Mouse (Mus musculus) neural tube, postnatal 0 days (tissue): ENCODE measurements around the gene Plppr3. TPM values are rescaled to one million over a fixed set of nuclear protein-coding genes. Genes with fewer than 3 reads are reported as not detected.

Experiments
- microRNA-seq: library from miRNA; unstranded; fragments of <30 nt; microRNA quantifications from one replicate; pipeline ENCODE4, GENCODE M21; 2016
- polyA plus RNA-seq: library from polyadenylated mRNA; unstranded; fragments of >200 nt; fragmentation: Nextera tagmentation; extraction: Ambion mirVana; gene quantifications from 2 replicates; pipeline ENCODE4 v1.2.1, GENCODE M21; 2015

Plppr3 gene
- 253 and 298 TPM in 2 replicates for polyA plus RNA-seq

GRCm38 (mm10) chr10:79874290-79874862 lies at the start of gene Plppr3, which contains the start of gene Prtn3:
Plppr3 (minus strand) TSS chr10:79874634.
Prtn3 (plus strand) TSS chr10:79874476.

GRCm38 (mm10) chr10:79920958-79921535 lies 46.6 kb upstream of the Plppr3 start, which contains the start of gene R3hdm4:
R3hdm4 (minus strand) TSS chr10:79921208.

GRCm38 (mm10) chr10:79916808-79917531 lies 42.5 kb upstream of the Plppr3 start, which contains the start of gene Kiss1r:
Kiss1r (plus strand) TSS chr10:79916971.

GRCm38 (mm10) chr10:79910556-79910955 lies 36.1 kb upstream of the Plppr3 start, which contains the start of gene Gm26602:
Gm26602 (plus strand) TSS chr10:79910856.

GRCm38 (mm10) chr10:79908167-79909091 lies 34.0 kb upstream of the Plppr3 start, which contains the start of gene Med16:
Med16 (minus strand) TSS chr10:79908923.

GRCm38 (mm10) chr10:79890670-79891069 lies 16.2 kb upstream of the Plppr3 start, which contains the start of gene Cfd:
Cfd (plus strand) TSS chr10:79890853.

GRCm38 (mm10) chr10:79886054-79886453 lies 11.6 kb upstream of the Plppr3 start, which contains the start of gene Elane:
Elane (plus strand) TSS chr10:79886247.

GRCm38 (mm10) chr10:79853860-79854795 lies 20.3 kb downstream of the Plppr3 start, which contains the start of gene Ptbp1:
Ptbp1 (plus strand) TSS chr10:79854427.

GRCm38 (mm10) chr10:79820782-79821181 lies 53.7 kb downstream of the Plppr3 start, which contains the start of gene Misp:
Misp (plus strand) TSS chr10:79820989.

Small RNA genes lying within 50 kb of the gene (microRNA-seq; reads per million reads assigned to microRNA genes)
- gene Mir6910: not detected

Other genes starting within 250 kb of the Plppr3 start
- gene Shc2, start 236.7 kb downstream of the Plppr3 start, polyA plus RNA-seq: 23.9 and 24.3 TPM in 2 replicates
- 0.24 and 0.61 TPM in 2 replicates for gene Odf3l2, start 228.9 kb downstream of the Plppr3 start, polyA plus RNA-seq
- gene Madcam1, start 210.1 kb downstream of the Plppr3 start, polyA plus RNA-seq: 0.57 and 0.93 TPM in 2 replicates
- 142 and 148 TPM in 2 replicates for gene Tpgs1, start 205.3 kb downstream of the Plppr3 start, polyA plus RNA-seq
- gene Cdc34, start 192.4 kb downstream of the Plppr3 start, polyA plus RNA-seq: 68.6 and 75.3 TPM in 2 replicates
- gene Gzmm, start 185.6 kb downstream of the Plppr3 start, polyA plus RNA-seq: 0.83 and 1.1 TPM in 2 replicates
- gene Bsg, start 170.1 kb downstream of the Plppr3 start, polyA plus RNA-seq: 1,217 and 1,238 TPM in 2 replicates
- gene Hcn2, start 158.0 kb downstream of the Plppr3 start, polyA plus RNA-seq: 10.7 and 16.5 TPM in 2 replicates
- gene Polrmt, start 128.1 kb downstream of the Plppr3 start, polyA plus RNA-seq: 33.3 and 33.7 TPM in 2 replicates
- 4.8 and 5.8 TPM in 2 replicates for gene Fgf22, start 119.6 kb downstream of the Plppr3 start, polyA plus RNA-seq
- gene Rnf126, start 107.7 kb downstream of the Plppr3 start, polyA plus RNA-seq: 115 and 119 TPM in 2 replicates
- gene Fstl3, start 97.4 kb downstream of the Plppr3 start, polyA plus RNA-seq: 3.2 and 4.4 TPM in 2 replicates
- gene Prss57, start 83.7 kb downstream of the Plppr3 start, polyA plus RNA-seq: 0.12 TPM in 1 of 2 replicates, not detected in the other
- 202 and 243 TPM in 2 replicates for gene Palm, start 81.1 kb downstream of the Plppr3 start, polyA plus RNA-seq
- gene Misp, start 53.6 kb downstream of the Plppr3 start, polyA plus RNA-seq: 0.36 and 0.45 TPM in 2 replicates
- 41.0 and 46.2 TPM in 2 replicates for gene Ptbp1, start 20.2 kb downstream of the Plppr3 start, polyA plus RNA-seq
- 10.9 and 11.4 TPM in 2 replicates for gene Prtn3, start 158 bp downstream of the Plppr3 start, polyA plus RNA-seq
- gene Elane, start 11.6 kb upstream of the Plppr3 start, polyA plus RNA-seq: not detected in 2 replicates
- gene Cfd, start 16.2 kb upstream of the Plppr3 start, polyA plus RNA-seq: 0.37 TPM in 1 of 2 replicates, not detected in the other
- 38.0 and 41.7 TPM in 2 replicates for gene Med16, start 34.3 kb upstream of the Plppr3 start, polyA plus RNA-seq
- 32.0 TPM in 1 of 2 replicates, not detected in the other for gene Gm26602, start 36.2 kb upstream of the Plppr3 start, polyA plus RNA-seq
- 3.6 and 3.7 TPM in 2 replicates for gene Kiss1r, start 42.3 kb upstream of the Plppr3 start, polyA plus RNA-seq
- 268 and 306 TPM in 2 replicates for gene R3hdm4, start 46.6 kb upstream of the Plppr3 start, polyA plus RNA-seq
- 1.7 and 3.0 TPM in 2 replicates for gene Arid3a, start 52.4 kb upstream of the Plppr3 start, polyA plus RNA-seq
- gene Wdr18, start 85.5 kb upstream of the Plppr3 start, polyA plus RNA-seq: 108 and 110 TPM in 2 replicates
- 0.24 and 0.35 TPM in 2 replicates for gene Grin3b, start 96.1 kb upstream of the Plppr3 start, polyA plus RNA-seq
- 33.5 and 35.6 TPM in 2 replicates for gene Tmem259, start 109.7 kb upstream of the Plppr3 start, polyA plus RNA-seq
- 19.9 and 20.5 TPM in 2 replicates for gene Cnn2, start 114.0 kb upstream of the Plppr3 start, polyA plus RNA-seq
- gene Abca7, start 121.9 kb upstream of the Plppr3 start, polyA plus RNA-seq: 2.6 TPM in 2 replicates
- gene Arhgap45, start 142.0 kb upstream of the Plppr3 start, polyA plus RNA-seq: 1.9 TPM in 2 replicates
- gene Polr2e, start 165.2 kb upstream of the Plppr3 start, polyA plus RNA-seq: 138 and 143 TPM in 2 replicates
- 738 and 765 TPM in 2 replicates for gene Gpx4, start 172.5 kb upstream of the Plppr3 start, polyA plus RNA-seq
- gene Sbno2, start 230.9 kb upstream of the Plppr3 start, polyA plus RNA-seq: 8.5 and 9.0 TPM in 2 replicates
- gene Stk11, start 241.2 kb upstream of the Plppr3 start, polyA plus RNA-seq: 14.6 and 18.3 TPM in 2 replicates